Mouse (Mus musculus): ENCODE measurements around the gene 4930435E12Rik. TPM values are rescaled to one million over a fixed set of nuclear protein-coding genes. Genes with fewer than 3 reads are reported as not detected.
"Not testable (repeated sequence)": the region's sequence is repeated elsewhere in the genome, so short reads cannot be mapped to it uniquely, and the experiment has no call there.

Gene 4930435E12Rik
- not detected for total RNA-seq (2022)

DNA sequence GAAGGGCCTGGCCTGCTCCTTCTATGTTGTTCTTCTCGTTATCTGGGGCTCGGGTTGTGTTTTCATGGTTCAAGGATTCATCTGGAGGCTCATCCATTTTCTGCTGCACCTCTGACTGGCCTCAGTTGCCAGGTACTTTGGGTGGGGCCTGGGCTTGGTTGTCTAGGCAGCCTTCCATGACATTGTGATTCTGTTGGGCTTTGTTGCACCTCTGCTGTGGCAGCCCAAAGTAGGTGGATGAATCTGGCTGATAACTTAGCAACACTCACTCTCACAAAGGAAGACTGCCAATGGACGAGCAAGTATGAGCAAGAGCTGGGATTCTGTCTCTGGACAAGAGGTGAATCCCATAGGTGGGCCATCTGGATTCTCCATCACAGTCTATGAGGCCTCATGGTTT lies at the start of gene 4930435E12Rik:
Gene 4930435E12Rik (minus strand): TSS at position 101 of the 400 bp plus-strand sequence.
- DNase-seq (ENCODE audit: low spot score in 2 of 2), result no peak

DNA sequence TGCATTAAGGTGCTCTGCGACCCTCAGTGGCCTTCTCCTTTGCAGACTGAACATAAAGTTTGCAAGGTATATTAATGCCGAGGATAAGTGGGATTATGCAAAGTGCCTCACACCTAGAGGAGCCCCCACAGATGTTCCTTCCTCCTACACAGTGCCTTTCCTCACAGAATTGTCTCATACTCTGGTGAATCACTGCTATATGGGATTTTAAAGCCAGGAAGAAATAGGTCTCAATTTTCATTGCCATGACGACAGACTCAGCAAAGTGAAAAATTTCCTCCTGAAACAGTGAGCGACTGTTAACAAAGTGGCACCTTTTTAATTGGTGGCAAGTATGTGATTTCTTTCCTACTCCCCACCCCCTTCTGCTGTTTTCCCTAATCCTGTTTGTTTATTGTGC lies 45.9 kb upstream of the 4930435E12Rik start:
- peak in 1 of 2 experiments; percentile 74 for DNase-seq (ENCODE audit: low spot score in 2 of 2)

DNA sequence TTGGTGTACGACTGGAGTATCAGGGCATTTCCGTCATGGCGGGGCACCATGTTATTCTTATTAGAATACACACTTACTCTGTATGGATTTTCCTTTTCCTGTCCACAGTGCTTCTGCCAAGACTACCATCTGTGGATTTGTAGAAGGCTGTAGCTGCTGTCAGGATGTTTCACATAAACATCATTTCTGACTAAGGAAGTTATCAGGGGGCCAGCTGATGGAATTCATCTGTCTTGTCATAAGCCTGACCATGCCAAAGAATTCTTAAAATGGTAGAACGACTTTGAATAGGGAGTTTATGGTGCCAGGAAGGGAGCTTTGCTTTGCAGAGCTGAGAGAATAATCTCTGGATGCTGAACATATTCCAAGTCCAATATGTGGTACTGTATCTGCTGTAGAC lies 44.7 kb upstream of the 4930435E12Rik start:
- peak in 1 of 2 experiments; percentile 24 for DNase-seq (ENCODE audit: low spot score in 2 of 2)

DNA sequence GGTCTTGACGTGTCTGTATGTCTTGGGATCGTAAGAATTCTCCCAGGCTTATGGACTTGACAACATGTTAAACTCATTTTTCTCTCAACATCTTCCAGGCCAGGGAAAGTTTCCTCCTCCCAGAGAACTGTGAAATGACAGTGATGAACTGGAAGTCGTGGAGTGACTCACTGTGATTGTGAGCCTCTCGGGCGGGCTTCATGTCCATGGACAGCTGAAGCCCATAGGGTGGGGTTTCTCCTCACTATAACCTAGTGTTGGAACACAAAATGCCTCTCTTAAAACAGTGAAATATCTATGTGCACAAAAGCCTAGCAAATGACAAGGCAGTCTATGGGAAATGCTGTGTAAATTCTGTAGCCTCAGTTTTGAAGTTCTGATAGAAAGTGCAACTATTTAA lies 35.8 kb upstream of the 4930435E12Rik start:
- DNase-seq (ENCODE audit: low spot score in 2 of 2), result no peak

DNA sequence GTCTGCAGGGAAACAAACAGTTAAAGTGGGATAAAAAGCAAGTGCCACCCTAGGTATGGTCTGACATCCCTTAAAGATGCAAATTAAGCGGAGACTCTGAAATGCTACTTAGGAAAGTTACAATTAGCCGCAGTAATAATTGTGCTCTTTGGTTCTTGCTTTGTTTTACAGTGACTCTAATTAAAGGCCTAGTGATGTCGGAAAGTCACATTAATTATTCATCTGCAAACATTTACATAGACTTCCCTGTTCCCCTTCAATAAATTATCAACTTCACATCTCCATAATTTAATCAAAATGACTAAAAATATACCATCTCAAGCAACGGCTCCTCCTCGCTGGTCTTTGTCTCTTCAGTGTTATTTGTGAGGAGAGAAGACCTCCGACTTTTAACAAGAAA lies 32.0 kb upstream of the 4930435E12Rik start:
- DNase-seq (ENCODE audit: low spot score in 2 of 2), result no peak

DNA sequence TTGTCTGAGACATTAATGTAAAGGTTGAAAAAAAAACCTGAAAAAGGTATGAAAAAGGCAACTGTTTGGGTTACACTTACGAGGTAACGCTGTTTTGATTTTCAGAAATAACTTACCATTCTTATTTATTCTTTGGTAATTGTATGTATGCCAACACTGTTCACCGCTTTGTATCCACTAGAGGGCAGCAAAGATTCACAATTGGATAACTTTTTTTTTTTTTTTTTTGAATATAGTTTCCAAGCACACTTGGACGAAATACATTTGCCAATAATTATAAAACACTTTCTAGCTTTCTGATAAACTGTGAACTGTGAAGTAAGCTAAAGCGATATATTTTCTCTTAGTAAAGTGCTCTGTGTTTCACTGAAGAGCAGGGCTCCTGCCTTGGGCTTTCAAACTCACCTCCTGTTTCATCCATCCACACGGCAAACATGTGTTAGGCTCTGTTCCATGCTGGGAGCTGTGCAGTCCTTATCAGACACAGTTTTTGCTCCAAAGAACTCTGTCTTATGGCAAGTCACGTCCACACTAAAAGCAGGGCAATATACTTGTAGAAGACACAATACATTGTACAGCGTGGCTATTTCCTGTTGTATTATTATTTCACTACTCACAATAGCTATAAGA lies 29.7 kb upstream of the 4930435E12Rik start:
- DNase-seq (ENCODE audit: low spot score in 2 of 2), result no peak

DNA sequence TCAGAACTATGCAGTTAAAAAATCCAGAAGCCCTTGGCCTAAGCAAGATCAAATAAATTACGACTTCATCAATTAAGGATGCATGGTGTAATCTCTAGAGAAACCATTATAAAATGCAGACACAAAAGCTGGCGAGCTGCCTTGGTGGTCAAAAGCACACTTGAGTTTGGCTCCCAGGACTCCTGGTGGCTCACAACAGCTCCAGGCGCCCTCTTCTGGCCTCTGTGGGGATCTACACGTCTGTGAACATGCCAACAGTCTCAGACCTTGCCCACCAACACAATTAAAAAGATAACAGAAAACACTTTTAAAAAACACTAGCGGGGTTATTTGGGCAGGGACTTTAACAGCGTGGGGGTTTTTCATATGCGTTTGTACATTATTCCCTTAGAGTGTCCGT lies 16.0 kb downstream of the 4930435E12Rik start:
- DNase-seq (ENCODE audit: low spot score in 2 of 2), result peak in 1 of 2 experiments; percentile 12

DNA sequence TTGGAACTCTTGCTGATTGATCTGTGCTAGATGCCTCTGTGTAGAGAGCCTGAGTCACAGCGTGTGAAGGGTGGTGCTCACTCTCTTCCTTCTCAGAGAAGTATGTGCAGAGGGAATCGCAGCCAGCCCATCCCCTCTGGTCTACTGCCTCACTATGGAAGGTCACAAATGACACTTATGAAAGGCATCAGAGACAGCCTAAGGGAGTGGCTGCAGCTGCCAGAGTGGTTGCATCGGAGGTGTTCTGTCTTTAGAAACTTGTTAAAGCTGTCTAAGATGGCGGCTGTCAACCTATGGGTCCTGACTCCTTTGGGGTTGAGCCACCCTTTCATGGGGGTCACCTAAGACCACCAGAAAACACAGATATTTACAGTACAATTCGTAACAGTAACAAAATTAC lies 18.4 kb downstream of the 4930435E12Rik start:
- no peak for DNase-seq (ENCODE audit: low spot score in 2 of 2)

DNA sequence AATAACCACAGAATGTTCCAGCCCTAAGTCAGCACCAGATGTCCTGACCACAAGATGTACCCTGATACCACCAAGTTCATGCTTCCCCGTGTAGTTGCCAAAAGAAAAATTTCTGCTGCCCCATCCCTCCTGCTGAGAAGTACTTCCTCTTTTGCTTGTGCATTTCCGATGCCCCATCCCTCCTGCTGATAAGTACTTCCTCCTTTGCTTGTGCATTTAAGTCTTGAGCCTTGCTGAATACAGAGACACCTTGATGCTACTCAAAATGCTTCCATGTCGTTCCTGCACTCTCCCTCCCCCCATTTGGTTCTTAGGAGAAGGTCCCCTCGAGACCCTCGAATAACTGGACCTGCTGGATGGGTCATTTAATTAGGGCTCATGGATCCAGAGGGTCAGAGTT lies 20.8 kb downstream of the 4930435E12Rik start:
- DNase-seq (ENCODE audit: low spot score in 2 of 2), result not testable (repeated sequence)

DNA sequence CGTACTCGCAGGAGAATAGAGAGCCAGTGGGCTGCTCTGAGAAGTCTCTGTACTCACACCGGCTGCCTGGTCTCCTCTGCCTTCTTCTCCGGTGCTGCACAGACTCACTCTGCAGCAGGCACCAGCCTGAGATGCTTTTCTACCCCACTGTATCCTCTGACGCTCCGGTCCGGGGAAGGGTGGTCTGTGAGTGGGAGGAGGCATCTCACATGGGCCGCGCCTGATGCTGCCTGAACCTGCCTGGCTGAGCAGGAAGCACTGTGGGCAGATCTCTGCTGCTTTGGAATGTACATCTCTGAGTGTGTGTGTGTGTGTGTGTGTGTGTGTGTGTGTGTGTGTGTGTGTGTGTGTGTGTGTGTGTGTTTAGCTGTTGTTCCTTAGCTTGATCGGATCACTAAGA lies 28.5 kb downstream of the 4930435E12Rik start, which contains the start of gene Upk1b:
Gene Upk1b (minus strand): TSS at position 238 of the 400 bp plus-strand sequence.
- DNase-seq (ENCODE audit: low spot score in 2 of 2), result no peak

DNA sequence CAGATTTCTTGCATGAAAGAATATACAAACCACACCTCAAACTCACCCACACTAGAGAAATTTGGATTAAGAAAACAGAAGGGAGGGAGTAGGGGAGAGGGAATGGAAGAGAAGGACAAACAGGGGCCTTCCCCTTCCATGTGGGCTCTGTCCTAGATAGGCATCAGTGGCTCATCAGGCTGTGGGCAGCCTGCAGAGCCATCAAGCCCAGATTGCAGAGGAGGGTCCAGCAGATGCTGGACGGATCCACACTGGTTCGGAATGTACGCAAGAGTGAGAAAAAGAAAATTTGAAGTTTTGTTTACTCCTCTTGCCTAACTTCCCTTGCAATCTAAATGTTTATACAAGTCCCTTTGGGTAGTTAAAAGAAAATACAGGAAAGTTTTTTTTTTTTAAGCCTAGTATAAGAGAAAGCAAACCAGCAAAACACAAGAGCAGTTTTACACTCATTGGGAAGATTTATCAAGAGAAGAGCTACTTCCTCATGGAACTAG lies 29.5 kb downstream of the 4930435E12Rik start:
- DNase-seq (ENCODE audit: low spot score in 2 of 2), result no peak

DNA sequence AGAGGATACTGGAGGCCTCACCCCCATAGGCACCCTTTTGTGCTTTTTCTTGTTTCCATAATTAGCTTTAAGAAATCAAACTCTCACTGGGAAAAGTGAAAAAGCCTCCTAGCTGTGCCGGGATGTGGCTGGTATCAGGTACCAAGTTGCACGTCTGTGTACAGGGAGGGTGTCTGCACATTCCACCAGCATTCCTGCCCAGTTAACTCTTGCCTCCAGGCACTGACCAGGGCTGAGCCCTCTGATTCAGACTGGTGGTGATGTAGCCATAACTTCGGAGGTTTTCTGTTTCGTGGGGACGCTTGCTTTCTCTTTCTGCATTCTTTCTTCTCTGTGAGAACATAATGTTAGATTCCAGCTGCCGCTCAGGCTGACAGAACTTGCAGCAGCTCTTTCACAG lies 35.4 kb downstream of the 4930435E12Rik start:
- no peak for DNase-seq (ENCODE audit: low spot score in 2 of 2)

DNA sequence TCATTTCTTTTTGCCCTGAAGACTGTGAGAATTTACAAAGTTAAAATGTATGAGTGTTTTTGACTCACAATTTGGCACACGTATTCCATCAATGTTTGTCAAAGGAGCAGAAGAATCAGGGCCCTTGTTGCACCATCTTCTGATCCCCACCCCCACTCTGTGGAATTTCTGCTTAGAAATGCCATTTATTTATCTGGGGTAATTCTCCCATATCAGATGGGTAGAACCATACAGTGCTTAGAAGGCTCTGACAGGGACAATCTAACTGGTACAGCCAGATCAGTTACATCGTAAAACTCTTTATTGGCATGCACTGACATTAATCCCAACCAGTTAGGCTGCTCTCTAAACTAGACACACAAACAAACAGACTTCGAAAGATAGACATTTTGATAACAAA lies 38.6 kb downstream of the 4930435E12Rik start:
- DNase-seq (ENCODE audit: low spot score in 2 of 2), result no peak

DNA sequence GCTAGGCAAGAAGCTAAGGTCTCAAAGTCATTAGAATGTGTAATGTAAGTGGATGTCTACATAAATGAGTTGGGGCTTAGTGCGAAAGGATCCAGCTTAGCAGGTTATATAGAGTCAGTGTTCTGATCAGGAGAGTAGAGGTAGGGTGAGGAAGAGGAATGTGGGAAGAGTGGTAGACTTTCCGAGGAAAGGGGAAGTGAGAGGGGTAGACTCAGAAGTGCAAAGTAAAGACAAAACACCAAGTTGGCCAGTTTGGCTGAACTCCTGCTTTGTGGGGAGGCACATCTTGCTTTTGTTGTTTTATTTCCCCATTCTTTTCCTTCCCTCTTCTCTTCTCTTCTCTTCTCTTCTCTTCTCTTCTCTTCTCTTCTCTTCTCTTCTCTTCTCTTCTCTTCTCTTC lies 39.5 kb downstream of the 4930435E12Rik start:
- DNase-seq (ENCODE audit: low spot score in 2 of 2), result no peak

DNA sequence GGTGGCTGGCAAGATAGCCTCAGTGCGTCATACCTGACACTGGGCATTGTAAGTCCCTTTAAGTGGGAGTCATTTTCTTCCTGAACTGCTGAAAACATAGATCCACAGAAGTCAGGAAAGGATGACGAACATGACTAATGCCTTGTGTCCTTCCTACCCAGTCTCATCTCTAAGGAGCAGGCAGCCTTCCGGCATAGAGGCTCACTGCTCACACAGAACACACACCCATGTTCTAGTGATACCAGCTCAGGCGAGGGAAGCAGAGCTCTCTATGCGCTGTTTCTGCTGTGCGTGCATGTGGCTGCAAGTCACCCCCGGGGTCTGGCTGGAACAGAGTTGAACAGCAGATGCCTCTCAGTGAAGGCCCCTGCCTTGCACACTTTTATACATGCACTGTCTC lies 43.2 kb downstream of the 4930435E12Rik start:
- DNase-seq (ENCODE audit: low spot score in 2 of 2), result no peak

DNA sequence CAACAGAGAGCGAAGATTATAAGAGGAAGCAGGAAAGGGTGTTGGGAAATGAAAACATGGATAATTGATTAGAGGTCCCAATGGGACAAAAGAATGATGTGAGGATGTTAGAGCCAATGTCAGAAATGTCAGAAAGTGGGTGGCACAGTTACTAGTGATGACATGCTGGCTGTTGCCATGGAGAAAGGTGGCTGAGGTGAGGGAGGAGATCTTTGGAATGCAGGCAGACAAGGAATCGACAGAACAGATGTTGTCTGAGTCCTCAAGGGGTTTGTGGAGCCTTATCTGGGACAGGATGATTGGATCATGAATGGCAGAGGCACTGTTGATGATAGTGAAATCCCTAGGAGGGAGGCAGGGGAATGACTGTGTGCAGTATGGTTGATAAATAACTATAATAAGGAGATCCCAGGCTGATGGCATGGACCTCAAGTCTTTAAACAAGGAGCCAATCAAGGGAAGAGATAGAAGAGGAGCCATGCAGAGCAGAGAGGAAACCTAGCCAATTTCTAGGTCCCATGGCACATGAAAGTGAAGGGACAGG lies 46.0 kb downstream of the 4930435E12Rik start:
- no peak for DNase-seq (ENCODE audit: low spot score in 2 of 2)

DNA sequence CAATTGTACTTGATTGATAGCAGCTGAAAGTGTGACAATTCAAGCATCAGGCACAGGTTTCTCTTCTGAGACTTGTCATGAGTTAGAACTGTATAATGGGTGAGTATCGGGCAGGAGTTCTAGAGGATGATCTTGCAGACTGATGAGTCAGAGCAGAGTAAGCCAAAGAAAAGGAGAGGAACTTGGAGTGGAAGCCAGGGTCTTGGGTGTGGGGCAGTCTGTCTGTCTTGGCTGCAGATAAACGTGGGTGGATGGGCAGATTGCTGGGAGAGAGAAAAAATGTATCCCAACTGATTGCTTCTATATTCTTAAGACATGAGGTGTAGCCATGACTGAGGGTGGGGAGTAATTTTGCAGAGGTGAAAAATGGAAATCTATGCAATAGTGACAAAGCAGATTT lies 46.6 kb downstream of the 4930435E12Rik start:
- no peak for DNase-seq (ENCODE audit: low spot score in 2 of 2)

DNA sequence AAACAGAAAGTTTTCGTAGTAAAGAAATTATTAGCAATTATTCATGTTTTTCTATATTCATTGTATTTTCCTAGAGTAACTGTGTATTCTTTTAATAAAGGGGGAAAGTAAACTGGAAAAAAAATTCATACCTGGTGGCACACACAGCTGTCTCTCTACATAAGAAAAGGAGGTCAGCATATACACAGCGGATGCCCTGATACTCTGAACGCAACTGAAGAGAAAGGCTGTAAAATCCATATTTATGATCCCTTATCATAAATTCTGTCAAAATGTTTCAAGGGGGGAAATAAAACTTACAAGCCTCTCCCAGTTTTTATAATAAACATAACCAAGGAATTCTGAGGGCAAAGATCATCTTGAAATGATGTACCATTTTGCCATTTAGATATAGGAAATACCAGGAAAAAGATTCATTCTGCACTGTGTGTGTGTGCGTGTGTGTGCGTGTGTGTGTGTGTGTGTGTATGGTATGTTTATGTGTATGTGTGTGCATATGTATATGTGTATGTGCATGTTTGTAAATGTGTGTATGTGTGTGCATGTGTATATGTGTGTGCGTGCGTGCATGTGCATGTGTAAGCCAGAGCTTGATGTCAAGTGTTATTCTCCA lies 47.5 kb downstream of the 4930435E12Rik start:
- no peak for DNase-seq (ENCODE audit: low spot score in 2 of 2)

DNA sequence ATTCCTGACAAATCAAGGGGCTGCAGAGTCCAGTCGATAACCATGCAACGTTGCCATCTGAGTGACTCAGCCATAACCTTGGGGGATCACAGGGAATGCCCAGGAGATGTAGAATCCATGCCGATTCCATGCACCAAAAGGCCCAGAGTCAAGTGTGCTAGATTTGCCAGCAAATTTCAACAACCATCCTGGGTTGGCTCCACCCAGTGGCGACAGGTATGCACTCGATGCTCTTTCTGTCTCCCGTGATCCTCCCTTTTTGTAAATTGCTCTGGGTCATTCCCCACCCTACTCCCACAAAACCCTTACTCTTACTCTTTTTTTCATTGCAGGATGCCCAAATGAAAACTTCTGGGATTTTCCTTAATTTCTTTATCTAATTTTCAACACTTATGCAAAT lies 52.2 kb downstream of the 4930435E12Rik start:
- no peak for DNase-seq (ENCODE audit: low spot score in 2 of 2)

DNA sequence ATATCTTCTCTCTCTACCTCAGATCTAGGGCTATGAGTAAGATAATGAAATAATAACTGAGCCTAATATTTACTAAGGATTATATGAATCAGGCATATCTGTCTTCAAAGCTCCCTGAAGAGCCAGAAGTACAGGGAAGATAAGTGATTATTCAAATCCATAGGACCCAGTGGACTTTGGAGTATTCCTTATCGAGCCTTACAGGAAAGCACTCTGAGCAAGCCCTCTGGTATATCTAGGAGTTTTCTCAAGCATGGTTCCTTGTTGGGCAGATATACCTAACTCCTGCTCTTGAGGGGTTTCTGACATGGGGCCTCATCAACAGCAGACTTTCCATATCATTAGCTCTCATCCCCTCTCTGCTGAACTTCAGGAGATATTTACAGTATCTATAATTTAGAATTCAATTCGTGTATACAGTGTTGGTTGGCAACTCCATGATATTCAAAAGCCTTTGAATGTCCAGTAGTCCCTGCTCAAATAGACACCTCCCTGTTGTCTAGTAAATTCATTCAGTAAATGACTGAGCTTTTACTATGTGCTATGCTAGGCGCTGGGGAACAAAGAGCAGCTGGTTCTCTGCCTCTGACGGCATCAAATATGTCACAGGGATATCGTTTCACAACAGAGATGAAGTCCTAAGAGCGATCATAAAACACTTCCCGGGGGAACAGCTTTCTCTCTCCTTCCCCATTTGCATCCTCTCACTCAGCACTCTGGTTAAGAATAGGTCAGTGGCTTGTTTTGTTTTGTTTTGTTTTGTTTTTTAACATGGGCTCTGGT lies 53.4 kb downstream of the 4930435E12Rik start:
- DNase-seq (ENCODE audit: low spot score in 2 of 2), result no peak

DNA sequence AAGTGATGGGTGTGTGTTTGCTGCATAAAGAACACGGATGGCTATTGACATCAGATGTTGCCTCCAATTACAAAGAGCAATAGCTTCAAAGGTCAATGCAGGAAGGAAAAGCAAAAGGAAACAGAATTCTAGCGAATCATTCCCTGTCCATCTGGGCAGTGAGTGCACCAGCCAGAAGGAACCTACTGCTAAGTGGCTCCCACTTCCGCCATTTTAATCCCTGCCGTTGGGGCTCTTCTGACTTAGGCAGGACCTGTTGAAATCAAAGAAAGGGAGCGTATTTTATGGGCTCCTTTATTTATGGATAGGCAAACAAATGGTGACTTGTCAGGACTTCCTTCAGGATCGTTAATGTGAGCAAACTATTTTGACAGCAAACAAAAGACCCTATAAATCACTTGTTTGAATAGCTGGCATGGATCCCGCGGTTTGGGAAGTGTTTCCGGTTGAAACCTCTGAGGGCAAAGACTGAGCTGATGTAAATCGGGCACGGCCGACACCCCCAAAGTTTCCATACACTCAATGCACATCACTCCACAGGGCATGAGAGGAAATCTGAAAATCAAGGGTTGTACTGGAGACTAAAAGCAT lies 55.5 kb downstream of the 4930435E12Rik start:
- no peak for DNase-seq (ENCODE audit: low spot score in 2 of 2)

DNA sequence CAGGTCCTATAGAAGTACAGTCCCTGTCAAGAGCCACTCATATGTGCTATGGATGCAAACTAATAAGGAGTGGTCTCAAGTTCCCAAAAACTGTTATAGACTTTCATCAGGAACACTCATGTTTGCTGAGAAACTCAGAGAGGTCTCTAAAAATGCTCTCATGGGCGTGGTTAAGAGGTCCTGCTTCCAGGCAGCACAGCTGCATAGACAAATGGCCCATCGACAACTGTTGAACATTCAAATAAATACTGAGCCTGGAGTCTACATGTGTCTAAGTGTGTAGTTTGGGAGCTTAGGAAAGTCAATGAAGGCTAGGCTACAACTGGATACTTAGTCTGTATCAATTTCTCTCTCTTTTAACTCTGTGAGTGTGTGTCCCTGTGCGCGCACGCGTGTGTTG lies 57.4 kb downstream of the 4930435E12Rik start:
- DNase-seq (ENCODE audit: low spot score in 2 of 2), result no peak
